Mouse (Mus musculus) embryonic facial prominence, embryonic 10.5 days (tissue): ENCODE results near the gene Krt80. TPM values are rescaled to one million over a fixed set of nuclear protein-coding genes. Genes with fewer than 3 reads are reported as not detected.

Experiments
- DNase-seq: peaks from one replicate; pipeline ENCODE4 v3.0.0-alpha.2; 2017; ENCODE audit warnings: low spot score
- H3K27ac ChIP-seq: fragments of 300-500 bp; sonication (generic); replicated peaks from 2 replicates; pipeline ENCODE4 v1.5.1; 2016; ENCODE audit warnings: mild to moderate bottlenecking
- H3K27me3 ChIP-seq: fragments of 300-500 bp; sonication (generic); replicated peaks from 2 replicates; pipeline ENCODE4 v1.6.1; 2016; ENCODE audit warnings: low read depth, mild to moderate bottlenecking; ENCODE audit not compliant: poor library complexity, severe bottlenecking
- H3K36me3 ChIP-seq: fragments of 300-500 bp; sonication (generic); replicated peaks from 2 replicates; pipeline ENCODE4 v1.6.1; 2016; ENCODE audit warnings: mild to moderate bottlenecking, moderate library complexity
- H3K4me1 ChIP-seq: fragments of 300-500 bp; sonication (generic); 2 replicates; pipeline ENCODE4 v1.6.1; 2016
- H3K4me3 ChIP-seq: fragments of 300-500 bp; sonication (generic); 2 replicates; pipeline ENCODE4 v1.5.1; 2016; ENCODE audit warnings: mild to moderate bottlenecking, moderate library complexity
- H3K9me3 ChIP-seq: fragments of 300-500 bp; sonication (generic); 2 replicates; pipeline ENCODE4 v1.6.1; 2016; ENCODE audit warnings: mild to moderate bottlenecking
- WGBS: fragments of 180-500 bp; shearing (Covaris S2); methylation state at CpG from one replicate; pipeline ENCODE4 v1.1.7; 2016; 5-methylcytosine and 5-hydroxymethylcytosine counted together
- polyA plus RNA-seq: library from polyadenylated mRNA; unstranded; fragments of >200 nt; fragmentation: Nextera tagmentation; extraction: Ambion mirVana; gene quantifications from 2 replicates; pipeline ENCODE4 v1.2.1, GENCODE M21; 2016

Krt80 gene
- polyA plus RNA-seq, 1 experiment from 2014 or later = 0.16 TPM

DNA sequence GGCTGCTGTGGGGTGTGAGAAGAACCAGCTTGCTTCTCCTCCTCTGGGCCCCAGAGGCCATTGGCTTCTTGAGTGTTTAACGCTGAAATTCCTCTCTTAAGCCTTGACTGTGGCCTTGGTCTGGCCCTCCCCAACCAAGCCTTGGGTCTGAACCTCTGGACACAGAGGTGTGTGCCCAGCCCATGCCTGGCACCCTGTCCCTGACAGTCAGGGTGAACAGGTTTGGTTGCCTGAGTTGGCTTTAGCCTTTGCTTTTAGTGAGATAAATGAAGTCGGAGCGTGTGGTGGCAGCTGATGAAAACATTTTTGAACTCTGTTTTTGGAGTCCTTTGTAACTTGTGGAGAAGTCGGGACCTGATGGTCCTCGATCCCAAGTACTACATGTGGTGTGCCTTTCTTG lies 20.2 kb upstream of the Krt80 start:
- Histone ChIP-seq H3K27ac (no peak overlapping the region), H3K4me3 (no peak overlapping the region), H3K36me3 (no peaks in the 10 kb centered on the region), H3K9me3 (no peaks in the 10 kb centered on the region), H3K27me3 (no peaks in the 10 kb centered on the region), H3K4me1 (peaks cover 17% of the 10 kb centered on the region; the same call in 1 of the 2 replicates)
- DNase-seq = no peak
- 91% methylated on average over 5 of the region's 5 CpGs for whole genome bisulfite sequencing

DNA sequence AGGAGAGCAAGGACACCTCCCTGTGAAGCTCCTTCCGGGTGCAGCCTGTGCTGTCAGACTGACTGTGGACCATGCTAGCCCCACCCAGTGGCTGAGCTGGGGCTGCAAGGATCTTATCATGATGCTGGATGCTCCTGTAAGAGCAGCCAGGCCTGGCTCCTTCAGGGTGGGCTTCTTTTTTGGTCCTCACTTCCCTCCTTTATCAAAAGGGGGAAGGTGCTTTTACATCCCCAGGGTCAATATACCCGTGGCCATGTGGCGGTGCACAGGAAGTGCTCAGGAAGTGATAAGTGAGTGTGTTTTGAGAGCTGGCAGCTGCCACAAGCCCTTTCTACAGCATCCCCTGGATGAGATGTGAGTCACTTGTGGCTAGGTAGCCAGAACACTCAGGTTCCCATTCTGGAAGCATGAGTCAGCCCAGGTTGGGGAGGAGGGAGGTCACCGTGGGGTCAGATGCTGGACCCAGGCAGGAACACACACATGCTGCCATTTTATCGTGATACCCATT lies 18.1 kb upstream of the Krt80 start:
- H3K9me3 ChIP-seq = no peaks in the 10 kb centered on the region
- DNase-seq = no peak
- WGBS = 54% methylated on average over 5 of the region's 5 CpGs
- H3K4me1 ChIP-seq = peaks cover 17% of the 10 kb centered on the region; the same call in 1 of the 2 replicates
- no peak overlapping the region for H3K4me3 ChIP-seq
- no peaks in the 10 kb centered on the region for H3K27me3 ChIP-seq
- H3K27ac ChIP-seq = no peak overlapping the region
- H3K36me3 ChIP-seq = no peaks in the 10 kb centered on the region

DNA sequence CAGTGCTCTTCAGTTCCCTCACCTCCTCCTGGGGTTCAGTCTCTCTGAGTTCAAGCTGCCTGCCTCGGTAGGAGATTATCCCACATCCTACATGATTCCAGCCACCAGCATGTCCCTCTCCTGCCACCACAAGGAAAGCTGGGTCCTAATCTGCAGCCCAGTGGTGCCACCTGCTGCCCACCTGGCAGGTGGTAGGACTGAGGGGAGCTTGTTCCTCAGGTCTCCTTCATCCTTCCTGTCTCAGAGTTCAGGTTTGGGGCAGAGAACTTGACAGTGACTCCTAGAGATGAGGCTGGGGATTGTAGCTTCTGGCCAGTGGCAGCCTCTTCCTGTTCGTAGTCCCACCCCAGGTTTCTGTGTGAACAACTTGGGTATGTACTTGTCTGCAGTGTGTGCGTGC lies 17.2 kb upstream of the Krt80 start:
- 0 out of 2 replicates have a peak, but pooled peaks cover 4% of the 10 kb centered on the region for H3K27me3 ChIP-seq
- H3K36me3 ChIP-seq = no peaks in the 10 kb centered on the region
- H3K9me3 ChIP-seq = no peaks in the 10 kb centered on the region
- WGBS = 69% methylated on average over 3 of the region's 3 CpGs
- DNase-seq = no peak
- no peak overlapping the region for H3K4me3 ChIP-seq
- peaks cover 17% of the 10 kb centered on the region; the same call in 1 of the 2 replicates for H3K4me1 ChIP-seq
- no peak overlapping the region for H3K27ac ChIP-seq

DNA sequence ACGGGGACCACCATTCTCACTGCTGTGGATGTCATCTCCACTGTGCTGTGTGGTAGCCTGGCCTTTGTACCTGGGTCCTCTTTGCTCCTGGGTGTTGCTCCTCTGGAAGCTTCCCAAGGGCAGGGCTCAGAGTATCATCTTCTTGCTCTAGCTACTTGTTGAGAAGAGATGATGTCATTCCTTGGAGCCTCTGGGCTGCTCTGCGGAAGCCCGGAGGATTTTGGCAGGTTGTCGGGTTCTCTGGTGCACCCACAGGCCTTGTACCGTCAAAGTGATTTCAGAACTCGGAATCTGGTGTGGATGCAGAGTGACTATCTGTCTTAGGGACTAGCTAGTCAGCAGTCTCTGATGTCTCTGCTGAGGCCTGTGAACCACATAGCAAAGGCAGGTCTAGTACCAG lies 15.1 kb upstream of the Krt80 start:
- no peak overlapping the region for H3K27ac ChIP-seq
- WGBS = 92% methylated on average over 6 of the region's 6 CpGs
- no peak for DNase-seq
- H3K27me3 ChIP-seq = 0 out of 2 replicates have a peak, but pooled peaks cover 4% of the 10 kb centered on the region
- no peak overlapping the region for H3K4me3 ChIP-seq
- H3K4me1 ChIP-seq = peaks cover 25% of the 10 kb centered on the region
- no peaks in the 10 kb centered on the region for H3K9me3 ChIP-seq
- no peaks in the 10 kb centered on the region for H3K36me3 ChIP-seq

DNA sequence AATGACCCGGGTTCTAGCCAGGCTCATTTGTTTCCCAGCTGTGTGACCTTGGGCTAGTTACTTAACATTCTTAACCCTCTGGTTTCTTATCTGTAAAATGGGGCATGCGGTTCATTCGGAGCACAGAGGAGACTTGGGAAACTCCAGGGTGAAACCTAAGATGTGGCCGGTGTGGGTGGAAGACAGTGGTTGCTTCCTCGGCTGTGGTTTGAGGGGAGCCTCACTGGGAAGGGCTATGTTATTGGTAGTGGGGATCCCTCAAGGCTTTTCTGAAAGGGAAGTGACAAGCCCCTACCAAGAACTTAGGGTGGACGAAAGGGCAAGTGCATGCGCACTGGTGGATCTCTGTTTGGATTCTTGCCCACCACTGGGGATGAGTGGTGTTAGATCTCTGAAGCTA lies 14.6 kb upstream of the Krt80 start:
- no peaks in the 10 kb centered on the region for H3K9me3 ChIP-seq

DNA sequence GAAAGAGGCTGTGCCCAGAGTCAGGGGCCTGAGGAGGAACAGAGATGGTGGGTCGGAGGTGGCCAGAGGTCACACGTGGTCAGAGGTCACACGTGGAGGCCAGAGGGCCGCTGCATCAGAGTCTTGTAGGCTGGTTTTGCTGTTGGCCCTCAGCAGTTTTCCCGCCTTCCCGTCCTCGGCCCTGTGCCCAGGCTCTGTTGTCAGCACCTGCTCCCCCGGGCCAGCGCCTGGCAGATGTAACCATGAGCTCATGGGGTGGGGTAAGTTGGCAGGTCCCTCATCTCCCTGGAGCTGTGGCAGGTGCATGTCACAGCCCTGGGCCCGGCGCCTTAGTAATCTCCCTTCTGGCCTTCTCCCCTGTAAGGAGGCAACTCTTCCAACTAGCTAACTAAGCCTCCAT lies 12.8 kb upstream of the Krt80 start:
- Histone ChIP-seq H3K9me3 (no peaks in the 10 kb centered on the region), H3K27ac (no peak overlapping the region), H3K4me3 (no peak overlapping the region), H3K36me3 (no peaks in the 10 kb centered on the region), H3K4me1 (peaks cover 24% of the 10 kb centered on the region), H3K27me3 (0 out of 2 replicates have a peak, but pooled peaks cover 4% of the 10 kb centered on the region)
- WGBS = 70% methylated on average over 11 of the region's 11 CpGs
- DNase-seq = no peak

More for the DNA sequence above, 14.6 kb upstream of the Krt80 start:
- DNase-seq = no peak
- H3K27ac ChIP-seq = no peak overlapping the region
- WGBS = 86% methylated on average over 7 of the region's 7 CpGs
- H3K27me3 ChIP-seq = 0 out of 2 replicates have a peak, but pooled peaks cover 4% of the 10 kb centered on the region
- peaks cover 25% of the 10 kb centered on the region for H3K4me1 ChIP-seq
- H3K4me3 ChIP-seq = no peak overlapping the region
- no peaks in the 10 kb centered on the region for H3K36me3 ChIP-seq

DNA sequence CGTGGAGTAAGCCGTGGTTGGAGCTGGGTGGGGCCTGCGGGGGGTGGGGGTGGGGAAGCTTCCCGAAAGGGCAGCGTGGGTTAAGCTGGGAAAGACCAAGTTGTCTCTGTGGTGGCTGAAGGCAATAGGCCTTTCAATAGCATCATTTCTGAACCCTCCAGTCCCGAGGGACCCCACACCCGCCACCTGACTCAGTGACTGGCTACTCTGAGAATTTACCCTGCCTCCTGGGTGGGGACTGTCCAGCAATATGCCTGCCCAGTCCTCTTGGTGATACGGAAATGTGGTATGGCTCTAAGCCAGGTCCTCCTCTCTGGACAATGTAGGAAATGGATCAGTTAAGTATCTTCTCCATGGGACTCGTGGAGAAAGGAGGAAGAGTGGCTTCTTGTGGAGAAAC lies 11.8 kb upstream of the Krt80 start:
- no peaks in the 10 kb centered on the region for H3K36me3 ChIP-seq
- H3K9me3 ChIP-seq = no peaks in the 10 kb centered on the region
- H3K4me1 ChIP-seq = peaks cover 29% of the 10 kb centered on the region
- DNase-seq = no peak
- H3K27me3 ChIP-seq = 0 out of 2 replicates have a peak, but pooled peaks cover 4% of the 10 kb centered on the region
- 70% methylated on average over 9 of the region's 9 CpGs for WGBS
- H3K4me3 ChIP-seq = no peak overlapping the region
- H3K27ac ChIP-seq = no peak overlapping the region

DNA sequence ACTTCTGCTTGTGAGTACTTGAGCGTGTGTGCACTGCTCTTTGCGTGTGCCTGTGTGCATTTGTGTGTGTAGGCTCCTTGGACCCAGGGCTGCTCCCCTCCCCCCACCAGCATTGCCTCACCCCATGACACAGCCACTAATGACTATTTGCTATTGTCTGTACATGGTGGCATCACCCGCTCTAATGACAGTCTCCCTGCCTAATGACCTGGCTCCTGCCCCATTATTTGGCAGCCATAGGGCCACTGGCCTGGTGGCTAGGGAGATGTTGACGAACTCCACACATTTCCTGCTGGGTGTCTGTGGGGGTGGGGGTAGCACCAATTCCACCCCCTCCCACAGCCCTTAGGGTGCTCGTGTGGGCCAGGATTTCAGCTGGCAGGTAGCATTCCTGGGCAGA lies 8.7 kb upstream of the Krt80 start:
- 77% methylated on average over 5 of the region's 5 CpGs for WGBS
- Histone ChIP-seq H3K27ac (no peak overlapping the region), H3K27me3 (peaks cover 14% of the 10 kb centered on the region; the same call in 1 of the 2 replicates), H3K9me3 (no peaks in the 10 kb centered on the region), H3K4me1 (peaks cover 40% of the 10 kb centered on the region), H3K4me3 (no peak overlapping the region), H3K36me3 (no peaks in the 10 kb centered on the region)
- DNase-seq = no peak

DNA sequence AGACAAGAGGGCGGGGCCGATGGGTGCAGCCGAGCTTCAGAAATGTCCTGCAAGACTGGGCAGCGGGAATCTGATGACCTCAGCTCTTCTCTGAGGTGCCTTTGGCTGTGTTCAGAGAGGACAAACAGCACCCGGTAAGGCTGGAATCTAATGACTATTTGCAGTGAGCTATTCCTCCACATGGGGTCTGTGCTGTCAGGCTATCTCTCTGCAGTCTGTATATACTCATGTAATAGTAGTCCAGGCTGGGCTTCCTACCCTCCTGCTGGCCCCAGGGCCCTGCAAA lies 6.8 kb upstream of the Krt80 start:
- no peak overlapping the region for H3K27ac ChIP-seq
- WGBS = 73% methylated on average over 5 of the region's 5 CpGs
- peaks cover 10% of the 10 kb centered on the region; the same call in 1 of the 2 replicates for H3K27me3 ChIP-seq
- no peak for DNase-seq
- no peaks in the 10 kb centered on the region for H3K9me3 ChIP-seq
- H3K36me3 ChIP-seq = no peaks in the 10 kb centered on the region
- H3K4me3 ChIP-seq = no peak overlapping the region
- H3K4me1 ChIP-seq = peaks cover 39% of the 10 kb centered on the region

DNA sequence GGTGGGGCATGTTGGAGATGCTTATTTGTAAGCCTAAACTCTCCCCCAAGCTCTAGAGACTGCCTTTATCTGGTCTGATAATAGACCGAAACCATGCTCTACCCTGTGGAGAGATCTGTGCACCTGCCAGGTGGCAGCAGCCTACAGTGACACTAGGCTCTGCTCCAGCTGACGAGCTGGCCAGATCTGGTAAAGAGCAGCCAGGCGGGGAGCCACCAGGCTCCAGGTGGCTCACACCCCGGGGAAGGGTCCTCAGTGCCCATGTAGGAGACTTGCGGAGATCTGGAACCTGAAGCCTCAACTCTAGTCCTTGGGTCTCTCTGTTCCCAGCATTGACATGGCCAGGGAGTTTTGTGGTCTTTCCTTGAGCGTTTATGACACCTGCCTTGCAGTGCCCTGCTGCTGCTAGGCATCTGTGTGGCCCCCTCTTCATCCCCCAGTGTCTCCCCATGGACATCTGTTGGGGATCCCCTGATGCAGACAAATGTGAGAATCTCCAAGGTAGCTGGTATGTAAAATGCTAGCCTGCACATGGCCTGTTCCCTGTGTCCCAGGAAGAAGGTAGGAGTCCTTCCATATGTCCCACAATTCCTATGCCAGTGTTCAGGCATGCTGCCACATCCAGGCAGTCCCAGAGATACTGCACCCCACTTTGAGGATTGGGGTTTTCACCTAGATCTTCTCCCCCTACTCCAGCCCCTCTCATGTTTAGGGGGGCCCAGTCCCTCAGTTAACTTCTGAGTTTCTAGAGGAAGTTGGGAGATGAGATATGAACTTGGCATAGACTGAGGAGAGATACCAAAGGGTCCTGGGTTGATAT lies 6.2 kb upstream of the Krt80 start:
- DNase-seq = no peak
- Histone ChIP-seq H3K9me3 (no peaks in the 10 kb centered on the region), H3K27me3 (peaks cover 10% of the 10 kb centered on the region; the same call in 1 of the 2 replicates), H3K27ac (no peak overlapping the region), H3K4me1 (peaks cover 34% of the 10 kb centered on the region), H3K4me3 (no peak overlapping the region), H3K36me3 (no peaks in the 10 kb centered on the region)
- 77% methylated on average over 6 of the region's 6 CpGs for WGBS

DNA sequence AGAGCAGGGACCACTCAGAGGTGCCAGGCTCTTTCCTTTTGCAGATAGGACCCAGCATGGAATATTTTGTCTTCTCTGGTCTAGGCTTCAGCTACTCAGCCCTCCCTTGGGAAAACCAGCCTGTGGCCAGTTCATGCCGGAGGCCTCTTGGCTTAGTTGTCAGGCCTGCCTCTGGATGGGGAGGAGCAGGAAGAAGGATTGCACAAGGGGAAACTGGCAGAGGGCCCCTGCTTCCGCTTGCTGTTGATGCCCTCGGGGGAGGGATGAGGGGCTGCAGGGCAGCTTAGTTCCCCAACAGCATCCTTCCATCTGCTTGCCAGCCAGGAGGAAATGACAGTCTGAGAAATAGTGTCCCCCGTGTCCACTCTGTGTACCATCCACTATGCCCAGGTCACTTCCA lies 4.9 kb upstream of the Krt80 start:
- H3K4me1 ChIP-seq = peaks cover 36% of the 10 kb centered on the region
- no peak overlapping the region for H3K4me3 ChIP-seq
- H3K27ac ChIP-seq = peak overlapping the region; percentile 44; the same call in 1 of the 2 replicates
- no peaks in the 10 kb centered on the region for H3K36me3 ChIP-seq
- no peaks in the 10 kb centered on the region for H3K9me3 ChIP-seq
- WGBS = 57% methylated on average over 4 of the region's 4 CpGs
- DNase-seq = no peak
- H3K27me3 ChIP-seq = peaks cover 14% of the 10 kb centered on the region; the same call in 1 of the 2 replicates

DNA sequence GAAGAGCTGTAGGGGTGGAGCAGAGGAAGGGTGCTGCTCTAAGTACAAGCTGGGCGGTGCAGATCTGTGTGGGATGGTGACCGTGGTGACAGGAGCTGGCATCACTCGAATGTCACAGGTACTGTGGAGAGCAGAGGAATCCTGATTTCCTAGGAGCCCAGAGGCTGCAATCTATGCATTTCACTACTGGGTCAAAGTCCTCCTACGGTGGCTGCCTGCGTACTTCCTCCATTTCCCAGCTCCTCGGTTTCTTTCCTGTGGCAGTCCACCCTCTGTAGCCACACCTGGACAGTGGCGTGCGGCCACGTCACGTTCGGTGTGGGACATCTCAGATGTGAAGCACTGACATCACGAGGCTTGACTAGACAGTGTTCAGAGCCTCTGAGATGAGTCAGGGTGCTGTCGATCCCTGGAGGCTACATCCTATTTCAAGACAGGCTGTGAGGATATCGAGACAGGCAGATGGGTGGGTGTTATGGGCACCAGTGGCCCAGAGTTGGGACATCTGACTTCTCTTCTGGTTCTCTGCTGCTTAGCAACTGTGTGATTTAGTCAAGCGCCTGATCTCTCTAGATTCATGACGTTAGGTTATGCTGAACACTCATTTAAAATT lies 3.4 kb upstream of the Krt80 start:
- Histone ChIP-seq H3K27ac (no peak overlapping the region), H3K9me3 (no peaks in the 10 kb centered on the region), H3K4me3 (no peak overlapping the region), H3K4me1 (peaks cover 42% of the 10 kb centered on the region), H3K27me3 (peaks cover 20% of the 10 kb centered on the region; the same call in 1 of the 2 replicates), H3K36me3 (no peaks in the 10 kb centered on the region)
- WGBS = 90% methylated on average over 16 of the region's 16 CpGs
- DNase-seq = no peak
